In genomic region chr10:111516172-111516588, GRCm38 (mm10) we compare ENCODE assay signal across 8 mouse cellular contexts. TPM values are rescaled to one million over a fixed set of nuclear protein-coding genes. Genes with fewer than 3 reads are reported as not detected.
DNase-seq lines count a peak whose midpoint lies in the region; ATAC-seq lines count a peak whose summit lies in the region.

No protein-coding gene starts in this region.

- WGBS in embryonic facial prominence, embryonic 12.5 days = 31% methylated on average over 13 of the region's 13 CpGs
- 18% methylated on average over 13 of the region's 13 CpGs for WGBS in liver, embryonic 12.5 days (ENCODE audit: insufficient replicate concordance)
- WGBS in stomach, embryonic 14.5 days = 19% methylated on average over 13 of the region's 13 CpGs
- 78% methylated on average over 13 of the region's 13 CpGs for WGBS in midbrain, embryonic 13.5 days

- H3K9me3 ChIP-seq in embryonic facial prominence, embryonic 12.5 days = no peaks in the 10 kb centered on the region
- H3K9me3 ChIP-seq in liver, embryonic 12.5 days (replicated peaks) = no peaks in the 10 kb centered on the region
- H3K9me3 ChIP-seq in stomach, embryonic 14.5 days (ENCODE audit: control insufficient read depth, low read depth, low read length) = no peaks in the 10 kb centered on the region
- H3K9me3 ChIP-seq in midbrain, embryonic 13.5 days = no peaks in the 10 kb centered on the region

- no peaks in the 10 kb centered on the region for H3K36me3 ChIP-seq in embryonic facial prominence, embryonic 12.5 days
- no peaks in the 10 kb centered on the region for H3K36me3 ChIP-seq in liver, embryonic 12.5 days
- no peaks in the 10 kb centered on the region for H3K36me3 ChIP-seq in stomach, embryonic 14.5 days (ENCODE audit: control insufficient read depth, insufficient read depth, low read length)
- no peaks in the 10 kb centered on the region for H3K36me3 ChIP-seq in midbrain, embryonic 13.5 days

- H3K4me2 ChIP-seq in embryonic facial prominence, embryonic 12.5 days (replicated peaks) = peak overlapping the region; percentile 22; the same call in 1 of the 2 replicates
- peak overlapping the region; percentile 1; the same call in 1 of the 2 replicates for H3K4me2 ChIP-seq in liver, embryonic 12.5 days
- H3K4me2 ChIP-seq in stomach, embryonic 14.5 days (replicated peaks; ENCODE audit: low read depth, low read length) = no peak overlapping the region
- H3K4me2 ChIP-seq in midbrain, embryonic 13.5 days (replicated peaks) = no peak overlapping the region

- ATAC-seq in embryonic facial prominence, embryonic 12.5 days (ENCODE audit: insufficient number of reproducible peaks, insufficient read depth, low FRiP score, low TSS enrichment) = 0 out of 2 replicates have a peak, but pooled peaks have one; percentile 47
- ATAC-seq in liver, embryonic 12.5 days = peak; percentile 53
- peak; percentile 73; the same call in 1 of the 2 replicates for ATAC-seq in stomach, embryonic 14.5 days (ENCODE audit: insufficient number of reproducible peaks, insufficient read depth, low FRiP score, low read depth)
- no peak for ATAC-seq in cerebellum, adult (ENCODE audit: insufficient number of reproducible peaks, low FRiP score, low TSS enrichment)
- no peak for ATAC-seq in midbrain, embryonic 13.5 days

- H3K4me1 ChIP-seq in embryonic facial prominence, embryonic 12.5 days = peaks cover 24% of the 10 kb centered on the region
- H3K4me1 ChIP-seq in liver, embryonic 12.5 days = peaks cover 22% of the 10 kb centered on the region
- H3K4me1 ChIP-seq in stomach, embryonic 14.5 days (ENCODE audit: control insufficient read depth, insufficient read depth, low read length) = peaks cover 22% of the 10 kb centered on the region
- H3K4me1 ChIP-seq in midbrain, embryonic 13.5 days (replicated peaks) = peaks cover 6% of the 10 kb centered on the region

- 0 out of 2 replicates have a peak overlapping the region, but pooled peaks have one; percentile 46 for H3K27ac ChIP-seq in embryonic facial prominence, embryonic 12.5 days
- 0 out of 2 replicates have a peak overlapping the region, but pooled peaks have one; percentile 23 for H3K27ac ChIP-seq in liver, embryonic 12.5 days
- peak overlapping the region; percentile 59 for H3K27ac ChIP-seq in stomach, embryonic 14.5 days (ENCODE audit: low read length)
- no peak overlapping the region for H3K27ac ChIP-seq in midbrain, embryonic 13.5 days

- no peak overlapping the region for H3K4me3 ChIP-seq in embryonic facial prominence, embryonic 12.5 days
- H3K4me3 ChIP-seq in liver, embryonic 12.5 days = no peak overlapping the region
- H3K4me3 ChIP-seq in stomach, embryonic 14.5 days (ENCODE audit: low read depth, low read length) = no peak overlapping the region
- H3K4me3 ChIP-seq in midbrain, embryonic 13.5 days (replicated peaks) = no peak overlapping the region

- intact Hi-C loops in heart, postnatal 36 days (cut with DNase I) = no loop called here

- no peaks in the 10 kb centered on the region for H3K27me3 ChIP-seq in embryonic facial prominence, embryonic 12.5 days
- H3K27me3 ChIP-seq in liver, embryonic 12.5 days (replicated peaks) = peaks cover 9% of the 10 kb centered on the region; the same call in 1 of the 2 replicates
- H3K27me3 ChIP-seq in stomach, embryonic 14.5 days (ENCODE audit: control insufficient read depth, insufficient read depth, low read length) = no peaks in the 10 kb centered on the region
- H3K27me3 ChIP-seq in midbrain, embryonic 13.5 days = peaks cover 6% of the 10 kb centered on the region; the same call in 1 of the 2 replicates

- DNase-seq in T-cell, adult 2 months (ENCODE audit: low spot score) = peak; percentile 57
- DNase-seq in heart, postnatal 36 days = peak; percentile 40 to 57
- no peak for DNase-seq in ovary, postnatal 10 days (ENCODE audit: low spot score)

- H3K9ac ChIP-seq in embryonic facial prominence, embryonic 12.5 days = no peak overlapping the region
- no peak overlapping the region for H3K9ac ChIP-seq in liver, embryonic 12.5 days
- H3K9ac ChIP-seq in stomach, embryonic 14.5 days (replicated peaks; ENCODE audit: low read depth, low read length) = no peak overlapping the region
- H3K9ac ChIP-seq in midbrain, embryonic 13.5 days (replicated peaks) = no peak overlapping the region

RNA-seq across cellular contexts. Expression of gene Phlda1, which starts 10.1 kb away (rescaled TPM):
- polyA plus RNA-seq in embryonic facial prominence, embryonic 12.5 days (2016; fragmentation: Nextera tagmentation; extraction: Ambion mirVana) = 34.7 and 37.4 TPM in 2 replicates
- 10 to 100 TPM in 1 of 2 experiments, 1 to 10 TPM in 1; 9.8 to 17.3 TPM for total RNA-seq in heart, postnatal 36 days (2021)
- 6.5 and 7.4 TPM in 2 replicates for polyA plus RNA-seq in liver, embryonic 12.5 days (2016; fragmentation: Nextera tagmentation; extraction: Ambion mirVana)
- 56.3 and 60.2 TPM in 2 replicates for polyA plus RNA-seq in stomach, embryonic 14.5 days (2014; fragmentation: Nextera tagmentation; extraction: Ambion mirVana)
- polyA plus RNA-seq in midbrain, embryonic 13.5 days (2015; fragmentation: Nextera tagmentation; extraction: Ambion mirVana) = 31.3 and 32.4 TPM in 2 replicates

RNA-seq across cellular contexts. Expression of gene Nap1l1, which starts 43.2 kb away (rescaled TPM):
- 286 and 315 TPM in 2 replicates for polyA plus RNA-seq in embryonic facial prominence, embryonic 12.5 days (2016; fragmentation: Nextera tagmentation; extraction: Ambion mirVana)
- 10 to 100 TPM; 60.7 to 74.5 TPM for total RNA-seq in heart, postnatal 36 days (2021)
- 174 and 178 TPM in 2 replicates for polyA plus RNA-seq in liver, embryonic 12.5 days (2016; fragmentation: Nextera tagmentation; extraction: Ambion mirVana)
- polyA plus RNA-seq in stomach, embryonic 14.5 days (2014; fragmentation: Nextera tagmentation; extraction: Ambion mirVana) = 272 and 277 TPM in 2 replicates
- polyA plus RNA-seq in midbrain, embryonic 13.5 days (2015; fragmentation: Nextera tagmentation; extraction: Ambion mirVana) = 239 and 255 TPM in 2 replicates

Comparison
In these comparisons a context has a peak if more than half of its experiments do, and no peak if none do; other contexts are left out.
1. ATAC-seq: peak in embryonic facial prominence, embryonic 12.5 days (single experiment), liver, embryonic 12.5 days (single experiment) and stomach, embryonic 14.5 days (single experiment); none in cerebellum, adult (single experiment) and midbrain, embryonic 13.5 days (single experiment).
2. H3K4me2 ChIP-seq: peak in embryonic facial prominence, embryonic 12.5 days (single experiment) and liver, embryonic 12.5 days (single experiment); none in stomach, embryonic 14.5 days (single experiment) and midbrain, embryonic 13.5 days (single experiment).